8 mouse cellular contexts compared by ENCODE assay signal in the genomic region with DNA sequence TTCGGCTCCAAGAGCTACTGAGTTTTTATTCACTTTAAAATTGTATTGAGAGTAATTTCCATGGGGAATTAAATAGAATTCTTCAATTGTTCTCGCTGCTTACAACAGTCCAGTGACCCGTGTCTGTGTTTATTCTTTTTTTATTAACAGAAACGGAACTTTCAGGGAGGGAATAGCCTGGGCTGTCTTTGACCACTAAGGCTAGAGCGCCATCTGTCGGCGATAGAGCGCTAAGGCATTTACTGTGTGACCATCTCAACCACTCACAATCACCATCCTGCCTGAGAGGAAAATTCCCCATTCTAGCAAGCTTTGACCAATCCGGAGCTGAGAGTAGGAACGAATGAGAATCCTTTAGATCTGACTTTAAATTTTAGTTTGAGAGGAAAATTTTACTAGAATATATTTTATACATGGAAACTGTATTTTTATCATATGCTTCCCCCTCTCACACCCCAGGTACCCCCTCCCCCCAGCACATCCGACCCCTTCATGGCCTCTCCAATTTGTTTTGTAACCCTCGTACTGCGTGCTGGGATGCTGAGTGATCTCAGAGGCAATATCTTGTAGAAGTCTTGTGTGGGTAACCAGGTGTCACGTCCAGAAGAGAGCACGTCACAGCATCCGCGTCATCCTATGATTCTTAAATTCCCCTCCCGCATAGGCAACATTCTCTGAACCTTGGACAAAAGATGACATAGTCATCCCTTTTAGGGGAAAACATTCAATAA.
DNase-seq lines count a peak whose midpoint lies in the region; ATAC-seq and TF ChIP-seq lines count a peak whose summit lies in the region.

No protein-coding gene starts in this region.

- TF ChIP-seq EP300 in heart, postnatal 0 days (IDR thresholded peaks at IDR 0.05; ENCODE audit: low read depth), result no peak

- WGBS in embryonic facial prominence, embryonic 14.5 days, result 42% methylated on average over 18 of the region's 18 CpGs
- 49% methylated on average over 18 of the region's 18 CpGs for WGBS in heart, postnatal 0 days
- WGBS in liver, embryonic 16.5 days (ENCODE audit: insufficient replicate concordance), result 38% methylated on average over 18 of the region's 18 CpGs
- WGBS in neural tube, embryonic 13.5 days, result 45% methylated on average over 18 of the region's 18 CpGs

- peak overlapping the region; percentile 46 for H3K4me2 ChIP-seq in embryonic facial prominence, embryonic 14.5 days (ENCODE audit: low read depth, low read length)
- peak overlapping the region; percentile 28; the same call in 1 of the 2 replicates for H3K4me2 ChIP-seq in heart, postnatal 0 days (ENCODE audit: low read depth, low read length)
- H3K4me2 ChIP-seq in liver, embryonic 16.5 days (ENCODE audit: low read depth, low read length), result no peak overlapping the region
- H3K4me2 ChIP-seq in neural tube, embryonic 13.5 days, result peak overlapping the region; percentile 40

- no peaks in the 10 kb centered on the region for H3K4me1 ChIP-seq in embryonic facial prominence, embryonic 14.5 days (ENCODE audit: control insufficient read depth, insufficient read depth, low read length)
- no peaks in the 10 kb centered on the region for H3K4me1 ChIP-seq in heart, postnatal 0 days (ENCODE audit: control insufficient read depth, insufficient read depth)
- H3K4me1 ChIP-seq in liver, embryonic 16.5 days (ENCODE audit: control insufficient read depth, low read depth, low read length), result no peaks in the 10 kb centered on the region
- H3K4me1 ChIP-seq in neural tube, embryonic 13.5 days (replicated peaks), result no peaks in the 10 kb centered on the region

- DNase-seq in CD8-positive naive resting alpha-beta T cell, adult 2 months (ENCODE audit: low read depth in 2 of 2, low spot score in 2 of 2), result peak; percentile 26 to 38
- DNase-seq in adrenal gland, postnatal 4 days (ENCODE audit: low spot score in 2 of 2), result peak; percentile 22 to 46
- peak; percentile 85 for DNase-seq in embryonic facial prominence, embryonic 14.5 days (ENCODE audit: low spot score)
- peak; percentile 62 for DNase-seq in heart, postnatal 0 days (ENCODE audit: low spot score)
- DNase-seq in kidney, postnatal 36 days, result peak; percentile 73 to 89
- DNase-seq in thymus, postnatal 0 days (ENCODE audit: low spot score), result peak; percentile 65

- H3K4me3 ChIP-seq in embryonic facial prominence, embryonic 14.5 days (ENCODE audit: low read depth, low read length), result peak overlapping the region; percentile 22
- H3K4me3 ChIP-seq in heart, postnatal 0 days (ENCODE audit: low read depth, low read length), result peak overlapping the region; percentile 16; the same call in 1 of the 2 replicates
- H3K4me3 ChIP-seq in liver, embryonic 16.5 days (ENCODE audit: low read depth, low read length), result no peak overlapping the region
- no peak overlapping the region for H3K4me3 ChIP-seq in neural tube, embryonic 13.5 days

- ATAC-seq in embryonic facial prominence, embryonic 14.5 days (ENCODE audit: low read depth), result peak; percentile 47; the same call in 1 of the 2 replicates
- peak; percentile 60 for ATAC-seq in heart, postnatal 0 days (ENCODE audit: insufficient read depth, low read depth)
- 0 out of 2 replicates have a peak, but pooled peaks have one; percentile 24 for ATAC-seq in liver, embryonic 16.5 days (ENCODE audit: low read depth)
- peak; percentile 66; the same call in 1 of the 2 replicates for ATAC-seq in neural tube, embryonic 13.5 days (ENCODE audit: low read depth)

- no peaks in the 10 kb centered on the region for H3K36me3 ChIP-seq in embryonic facial prominence, embryonic 14.5 days (ENCODE audit: control insufficient read depth, insufficient read depth, low read length)
- H3K36me3 ChIP-seq in heart, postnatal 0 days (replicated peaks; ENCODE audit: control insufficient read depth, insufficient read depth, low read length), result no peaks in the 10 kb centered on the region
- no peaks in the 10 kb centered on the region for H3K36me3 ChIP-seq in liver, embryonic 16.5 days (ENCODE audit: control insufficient read depth, insufficient read depth)
- H3K36me3 ChIP-seq in neural tube, embryonic 13.5 days, result no peaks in the 10 kb centered on the region

- H3K9me3 ChIP-seq in embryonic facial prominence, embryonic 14.5 days (ENCODE audit: control insufficient read depth, low read length), result no peaks in the 10 kb centered on the region
- no peaks in the 10 kb centered on the region for H3K9me3 ChIP-seq in heart, postnatal 0 days (replicated peaks; ENCODE audit: control insufficient read depth, low read length)
- H3K9me3 ChIP-seq in liver, embryonic 16.5 days (replicated peaks; ENCODE audit: control insufficient read depth, low read length), result no peaks in the 10 kb centered on the region
- H3K9me3 ChIP-seq in neural tube, embryonic 13.5 days, result no peaks in the 10 kb centered on the region

- peak; percentile 84 for TF ChIP-seq CTCF in heart, postnatal 0 days (IDR thresholded peaks at IDR 0.05; ENCODE audit: low read depth)

- no peak overlapping the region for H3K9ac ChIP-seq in embryonic facial prominence, embryonic 14.5 days (ENCODE audit: low read depth, low read length)
- no peak overlapping the region for H3K9ac ChIP-seq in heart, postnatal 0 days (replicated peaks; ENCODE audit: low read depth, low read length)
- H3K9ac ChIP-seq in liver, embryonic 16.5 days (ENCODE audit: low read depth, low read length), result no peak overlapping the region
- no peak overlapping the region for H3K9ac ChIP-seq in neural tube, embryonic 13.5 days

- no peak overlapping the region for H3K27ac ChIP-seq in embryonic facial prominence, embryonic 14.5 days (replicated peaks; ENCODE audit: low read depth, low read length)
- no peak overlapping the region for H3K27ac ChIP-seq in heart, postnatal 0 days (ENCODE audit: low read depth)
- H3K27ac ChIP-seq in liver, embryonic 16.5 days (ENCODE audit: low read length), result no peak overlapping the region
- no peak overlapping the region for H3K27ac ChIP-seq in neural tube, embryonic 13.5 days (replicated peaks)

- no peaks in the 10 kb centered on the region for H3K27me3 ChIP-seq in embryonic facial prominence, embryonic 14.5 days (replicated peaks; ENCODE audit: control insufficient read depth, insufficient read depth, low read length)
- H3K27me3 ChIP-seq in heart, postnatal 0 days (ENCODE audit: control insufficient read depth, insufficient read depth, low read length), result no peaks in the 10 kb centered on the region
- no peaks in the 10 kb centered on the region for H3K27me3 ChIP-seq in liver, embryonic 16.5 days (ENCODE audit: control insufficient read depth, insufficient read depth, low read depth, low read length)
- H3K27me3 ChIP-seq in neural tube, embryonic 13.5 days, result no peaks in the 10 kb centered on the region

Comparison
In these comparisons a context has a peak if more than half of its experiments do, and no peak if none do; other contexts are left out.
1. DNase-seq: peak in every context shown above with its lines; median percentile 85 in embryonic facial prominence, embryonic 14.5 days; 81 in kidney, postnatal 36 days; 65 in thymus, postnatal 0 days; 62 in heart, postnatal 0 days; 34 in adrenal gland, postnatal 4 days; 32 in CD8-positive naive resting alpha-beta T cell, adult 2 months.
2. H3K4me3 ChIP-seq: peak in embryonic facial prominence, embryonic 14.5 days (single experiment) and heart, postnatal 0 days (single experiment); none in liver, embryonic 16.5 days (single experiment) and neural tube, embryonic 13.5 days (single experiment).
3. Peak in every context shown above with its lines, with median percentiles within 50 percentile points of each other: ATAC-seq.